16 mouse cellular contexts compared by ENCODE assay signal in genomic region chr19:56747878-56748277, GRCm38 (mm10). TPM values are rescaled to one million over a fixed set of nuclear protein-coding genes. Genes with fewer than 3 reads are reported as not detected.
DNase-seq lines count a peak whose midpoint lies in the region; ATAC-seq and TF ChIP-seq lines count a peak whose summit lies in the region.
"Had no signal": no experiment of that assay in that cellular context is flagged by ENCODE, and none has a peak within 500 bp of the region (broad histone marks: within the 10 kb centered on the region; RNA-seq: fewer than 3 reads in every experiment).

No protein-coding gene starts in this region.

- WGBS in heart, embryonic 12.5 days = 60% methylated on average over 10 of the region's 10 CpGs
- WGBS in liver, adult 2 months = 77% methylated on average over 10 of the region's 10 CpGs
- WGBS in liver, embryonic 12.5 days (ENCODE audit: insufficient replicate concordance) = 73% methylated on average over 10 of the region's 10 CpGs
- WGBS in heart, embryonic 16.5 days = 61% methylated on average over 10 of the region's 10 CpGs

- DNase-seq in heart, postnatal 4 days = no peak
- peak; percentile 28 for DNase-seq in liver, adult 2 months (ENCODE audit: extremely low read depth, low read depth, low spot score)
- DNase-seq in Muller cell, postnatal 12 days (ENCODE audit: inconsistent ontology term) = peak; percentile 16
- DNase-seq in testis, postnatal 10 days (ENCODE audit: low spot score) = no peak
- DNase-seq: adrenal gland, adult 8-10 months; cerebellum, adult 9-10 months; embryo, embryonic 11 days; kidney, adult 11 months; thymus, adult 2 months had no signal

- H3K79me2 ChIP-seq in liver, adult 2 months (ENCODE audit: control insufficient read depth, insufficient read depth, low read length) = no peaks in the 10 kb centered on the region

- H3K9me3 ChIP-seq in heart, embryonic 12.5 days (replicated peaks) = no peaks in the 10 kb centered on the region
- H3K9me3 ChIP-seq in liver, embryonic 12.5 days (replicated peaks) = no peaks in the 10 kb centered on the region
- H3K9me3 ChIP-seq in heart, embryonic 16.5 days (replicated peaks; ENCODE audit: control insufficient read depth, low read length) = no peaks in the 10 kb centered on the region
- H3K9me3 ChIP-seq: forebrain, embryonic 13.5 days had no signal

- no peak for TF ChIP-seq POLR2A in liver, adult 2 months (IDR thresholded peaks at IDR 0.05; ENCODE audit: extremely low read depth, insufficient read depth, low read length)

- no peak overlapping the region for H3K4me2 ChIP-seq in heart, embryonic 12.5 days
- H3K4me2 ChIP-seq in liver, embryonic 12.5 days = no peak overlapping the region
- H3K4me2 ChIP-seq in heart, embryonic 16.5 days (ENCODE audit: low read depth, low read length) = peak overlapping the region; percentile 11; the same call in 1 of the 2 replicates
- H3K4me2 ChIP-seq: forebrain, embryonic 13.5 days had no signal

- no peak overlapping the region for H3K4me3 ChIP-seq in heart, embryonic 12.5 days
- no peak overlapping the region for H3K4me3 ChIP-seq in liver, adult 2 months (ENCODE audit: insufficient read depth, low read depth, low read length)
- no peak overlapping the region for H3K4me3 ChIP-seq in liver, embryonic 12.5 days
- no peak overlapping the region for H3K4me3 ChIP-seq in heart, embryonic 16.5 days (ENCODE audit: low read length)
- H3K4me3 ChIP-seq: forebrain, embryonic 13.5 days had no signal

- no peak overlapping the region for H3K27ac ChIP-seq in heart, embryonic 12.5 days (ENCODE audit: poor library complexity, severe bottlenecking)
- H3K27ac ChIP-seq in liver, adult 2 months (replicated peaks; ENCODE audit: insufficient read depth, low read depth, low read length) = 0 out of 2 replicates have a peak overlapping the region, but pooled peaks have one; percentile 7
- no peak overlapping the region for H3K27ac ChIP-seq in liver, embryonic 12.5 days
- H3K27ac ChIP-seq in heart, embryonic 16.5 days (ENCODE audit: low read length) = no peak overlapping the region
- H3K27ac ChIP-seq: forebrain, embryonic 13.5 days had no signal

- H3K27me3 ChIP-seq in heart, embryonic 12.5 days (replicated peaks) = 0 out of 2 replicates have a peak, but pooled peaks cover 4% of the 10 kb centered on the region
- H3K27me3 ChIP-seq in liver, adult 2 months (ENCODE audit: control insufficient read depth, insufficient read depth, low read length) = peaks cover 2% of the 10 kb centered on the region; the same call in 1 of the 2 replicates
- H3K27me3 ChIP-seq in liver, embryonic 12.5 days (replicated peaks) = peaks cover 9% of the 10 kb centered on the region
- H3K27me3 ChIP-seq in heart, embryonic 16.5 days (ENCODE audit: control insufficient read depth, insufficient read depth, low read length) = no peaks in the 10 kb centered on the region
- H3K27me3 ChIP-seq: forebrain, embryonic 13.5 days had no signal

- ATAC-seq in heart, embryonic 12.5 days (ENCODE audit: insufficient number of reproducible peaks, low FRiP score) = 0 out of 2 replicates have a peak, but pooled peaks have one; percentile 44
- no peak for ATAC-seq in liver, embryonic 12.5 days
- ATAC-seq in heart, embryonic 16.5 days (replicated peaks; ENCODE audit: extremely low read depth, insufficient read depth, low FRiP score) = no peak
- ATAC-seq: forebrain, embryonic 13.5 days; hindbrain, embryonic 16.5 days had no signal

- no peak for TF ChIP-seq CTCF in liver, adult 2 months (IDR thresholded peaks at IDR 0.05; ENCODE audit: low read depth, low read length)

- no peaks in the 10 kb centered on the region for H3K36me3 ChIP-seq in heart, embryonic 12.5 days
- no peaks in the 10 kb centered on the region for H3K36me3 ChIP-seq in liver, adult 2 months (ENCODE audit: control insufficient read depth, insufficient read depth, low read length)
- no peaks in the 10 kb centered on the region for H3K36me3 ChIP-seq in liver, embryonic 12.5 days
- H3K36me3 ChIP-seq in heart, embryonic 16.5 days (ENCODE audit: control insufficient read depth, insufficient read depth) = no peaks in the 10 kb centered on the region

- H3K9ac ChIP-seq in heart, embryonic 12.5 days = no peak overlapping the region
- no peak overlapping the region for H3K9ac ChIP-seq in liver, adult 2 months (ENCODE audit: low read depth, low read length)
- H3K9ac ChIP-seq in liver, embryonic 12.5 days = no peak overlapping the region
- no peak overlapping the region for H3K9ac ChIP-seq in heart, embryonic 16.5 days (ENCODE audit: low read length)
- H3K9ac ChIP-seq: forebrain, embryonic 13.5 days had no signal

- peaks cover 36% of the 10 kb centered on the region for H3K4me1 ChIP-seq in heart, embryonic 12.5 days (replicated peaks)
- no peaks in the 10 kb centered on the region for H3K4me1 ChIP-seq in liver, adult 2 months (ENCODE audit: control insufficient read depth, insufficient read depth, low read length)
- H3K4me1 ChIP-seq in liver, embryonic 12.5 days = no peaks in the 10 kb centered on the region
- peaks cover 41% of the 10 kb centered on the region for H3K4me1 ChIP-seq in heart, embryonic 16.5 days (ENCODE audit: control insufficient read depth, insufficient read depth, low read length)

RNA-seq across cellular contexts. Expression of gene Adrb1, which starts 25.9 kb away (rescaled TPM):
- 3.9 and 4.2 TPM in 2 replicates for polyA plus RNA-seq in heart, embryonic 12.5 days (2016; fragmentation: Nextera tagmentation; extraction: Ambion mirVana)
- 10 to 100 TPM; 30.3 to 33.8 TPM for total RNA-seq in heart, postnatal 4 days (2021)
- total RNA-seq in liver, adult 2 months (2014; rRNA removed) = 0.40 and 0.65 TPM in 2 replicates
- 0.66 and 0.89 TPM in 2 replicates for polyA plus RNA-seq in liver, adult 2 months (2012; rRNA removed)
- 0.20 and 0.24 TPM in 2 replicates for polyA plus RNA-seq in liver, embryonic 12.5 days (2016; fragmentation: Nextera tagmentation; extraction: Ambion mirVana)
- polyA plus RNA-seq in heart, embryonic 16.5 days (2015; fragmentation: Nextera tagmentation; extraction: Ambion mirVana) = 2.7 and 4.2 TPM in 2 replicates
- total RNA-seq: megakaryocyte-erythroid progenitor cell, adult 5-6 weeks; MEL had no signal

Comparison
In these comparisons a context has a peak if more than half of its experiments do, and no peak if none do; other contexts are left out.
1. DNase-seq: peak in liver, adult 2 months (single experiment) and Muller cell, postnatal 12 days (single experiment); none in heart, postnatal 4 days (single experiment) and testis, postnatal 10 days (single experiment).